Mouse (Mus musculus) gastrocnemius, postnatal 36 days (tissue): Measurements from ENCODE around the gene C2cd5. TPM values are rescaled to one million over a fixed set of nuclear protein-coding genes. Genes with fewer than 3 reads are reported as not detected.

Experiments used
- DNase-seq, 2 experiments: peaks; one replicate each; pipeline ENCODE4 v3.0.0; 2022
- intact Hi-C: fragments of 180-260 bp; cut with DNase I; formaldehyde crosslinking; loops from one replicate; pipeline ENCODE4 v1.15.1; 2025
- total RNA-seq, 2 experiments: library from RNA; stranded (reverse); gene quantifications; 2 replicates each; pipeline ENCODE4 v1.2.3; 2021

The C2cd5 gene
- total RNA-seq, 2 experiments from 2014 or later = 8.5 to 10.5 TPM

DNA sequence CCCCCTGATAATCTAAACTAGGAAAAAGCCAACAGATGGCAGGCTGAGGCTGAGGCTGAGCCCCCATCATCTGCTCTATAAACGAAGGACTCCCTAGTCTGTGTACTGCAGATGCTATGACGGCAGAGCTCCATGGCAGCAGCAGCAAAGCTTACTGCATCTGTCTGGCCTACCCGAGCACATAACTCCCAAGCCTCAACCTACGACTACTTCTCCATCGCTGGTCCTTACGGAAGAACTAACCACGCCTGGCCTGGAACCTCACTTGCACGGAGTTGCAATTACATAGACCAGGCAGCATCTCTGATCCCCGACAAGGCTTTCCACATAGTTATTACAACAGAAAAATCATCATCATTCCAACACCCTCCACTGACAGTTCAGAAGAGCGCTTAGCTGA, 23.5 kb downstream of the C2cd5 start:
- DNase-seq = no peak
- intact Hi-C loops = no loop called here

DNA sequence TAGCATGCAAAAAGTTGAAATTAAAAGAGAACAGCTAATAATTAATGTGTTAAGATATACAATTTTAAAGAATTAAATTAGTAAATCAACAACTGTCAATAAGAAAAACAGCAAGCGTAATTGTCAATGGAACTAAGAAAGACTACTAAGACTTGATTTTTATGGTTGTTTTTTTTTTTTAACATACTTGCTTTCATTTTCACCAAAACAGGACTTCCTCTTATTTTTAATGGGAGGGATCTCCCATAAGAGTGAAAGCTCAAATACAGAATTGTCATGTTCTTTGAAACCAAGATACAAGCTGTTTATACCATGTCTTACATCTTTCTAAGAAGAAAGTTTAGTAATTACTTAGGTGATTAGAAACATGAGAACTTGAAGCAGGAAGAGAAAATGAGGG, 26.0 kb downstream of the C2cd5 start:
- no peak for DNase-seq
- intact Hi-C loops = no loop called here

DNA sequence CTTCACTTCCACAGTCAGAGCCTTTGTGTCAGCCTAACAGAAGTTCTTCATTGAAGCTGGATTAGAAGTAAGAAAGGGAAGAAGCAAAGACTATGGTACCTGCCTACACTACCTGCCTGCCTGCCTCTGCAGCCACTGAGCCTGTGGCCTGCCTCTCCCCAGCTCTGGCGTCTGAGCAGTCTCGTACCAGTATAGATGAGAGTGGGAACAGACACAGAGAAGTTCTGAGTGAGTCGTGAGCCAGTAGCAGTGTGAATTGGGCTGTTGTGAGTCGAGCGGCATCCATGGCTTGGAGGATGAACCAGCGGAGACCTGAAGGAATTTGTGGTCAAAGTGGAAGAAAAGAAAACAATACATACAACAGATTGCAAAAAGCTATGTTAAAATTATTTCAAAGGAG, 26.5 kb downstream of the C2cd5 start:
- DNase-seq = no peak

DNA sequence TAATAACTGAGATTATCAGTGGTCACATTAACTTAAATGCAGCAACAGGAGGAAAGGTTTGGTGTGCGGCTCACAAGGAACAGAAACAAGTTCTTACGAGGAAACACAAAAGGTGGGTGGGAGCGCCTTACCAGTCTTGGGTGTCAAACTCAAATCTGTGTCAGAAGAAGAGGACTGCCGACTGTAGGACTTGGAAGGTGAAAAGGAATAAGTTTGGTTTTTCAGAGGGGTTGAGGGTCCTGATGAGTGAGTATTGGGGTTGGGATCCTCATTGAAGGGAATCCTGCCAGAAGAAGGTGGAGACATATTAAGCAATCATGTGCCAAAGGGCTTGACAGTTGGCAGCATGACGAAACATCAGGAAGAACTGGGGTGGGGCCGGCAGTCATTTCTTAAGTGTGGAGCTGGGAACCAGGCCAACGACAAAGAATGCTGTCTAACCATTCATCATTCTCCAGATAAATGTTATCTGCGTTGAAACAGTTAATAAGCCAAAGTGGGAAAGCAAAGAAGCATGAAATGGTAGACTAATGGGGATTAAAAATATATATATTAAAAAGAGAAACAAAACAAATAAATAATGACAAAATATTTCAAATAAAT, 27.4 kb downstream of the C2cd5 start:
- intact Hi-C loops = no loop called here
- DNase-seq = no peak

More for the DNA sequence above, 26.5 kb downstream of the C2cd5 start:
- intact Hi-C loops = no loop called here

GRCm38 (mm10) chr6:143070736-143071135, 29.2 kb downstream of the C2cd5 start:
- DNase-seq = no peak
- intact Hi-C loops = no loop called here

GRCm38 (mm10) chr6:143070019-143070418, 29.9 kb downstream of the C2cd5 start:
- no peak for DNase-seq
- intact Hi-C loops = no loop called here

DNA sequence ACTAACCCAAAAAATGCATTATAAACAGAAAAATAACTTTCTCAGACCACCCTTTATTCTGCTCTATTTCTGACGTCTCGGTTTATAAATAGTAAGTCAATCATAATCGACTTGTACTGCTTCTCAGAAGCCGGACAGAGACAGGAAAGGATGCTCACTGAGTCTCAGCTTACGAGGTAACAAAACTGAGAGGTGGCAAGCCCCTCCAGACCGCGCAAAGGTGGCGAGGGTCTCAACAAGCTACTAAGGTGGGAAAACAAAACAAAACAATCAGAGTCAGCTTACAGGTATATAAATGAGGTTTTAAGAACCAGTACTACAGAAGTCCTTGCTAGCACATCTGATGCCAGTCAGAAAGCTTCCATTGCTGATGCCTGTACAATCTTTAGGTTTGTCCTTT, 30.3 kb downstream of the C2cd5 start:
- DNase-seq = no peak
- intact Hi-C loops = no loop called here

GRCm38 (mm10) chr6:143068181-143068915, 31.6 kb downstream of the C2cd5 start:
- DNase-seq = no peak
- intact Hi-C loops = no loop called here

GRCm38 (mm10) chr6:143067654-143068053, 32.3 kb downstream of the C2cd5 start:
- no peak for DNase-seq
- intact Hi-C loops = no loop called here

DNA sequence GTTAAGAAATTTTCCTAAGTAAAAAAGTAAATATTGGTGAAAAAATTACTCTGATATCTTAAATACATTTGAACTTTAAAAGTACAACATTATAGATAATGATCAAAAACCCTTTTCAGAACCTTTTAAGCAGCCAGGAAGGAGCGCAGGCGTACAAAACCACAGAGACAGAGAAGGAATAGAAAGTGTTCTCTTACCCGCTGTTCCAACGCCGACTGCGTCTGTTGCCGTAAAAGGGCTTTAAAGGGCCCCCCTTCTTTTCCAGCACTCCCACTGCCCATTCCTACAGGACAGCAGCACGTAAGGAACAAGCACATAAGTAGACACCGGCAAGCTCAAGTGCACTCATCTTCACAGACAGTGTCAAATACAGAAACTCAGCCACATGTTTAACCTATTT, 33.1 kb downstream of the C2cd5 start:
- intact Hi-C loops = no loop called here
- DNase-seq = no peak

GRCm38 (mm10) chr6:143064047-143064446, 35.9 kb downstream of the C2cd5 start:
- no peak for DNase-seq
- intact Hi-C loops = no loop called here

- DNase-seq = no peak
- intact Hi-C loops = no loop called here
Observed at GRCm38 (mm10) chr6:143057601-143058000, 42.3 kb downstream of the C2cd5 start.

DNA sequence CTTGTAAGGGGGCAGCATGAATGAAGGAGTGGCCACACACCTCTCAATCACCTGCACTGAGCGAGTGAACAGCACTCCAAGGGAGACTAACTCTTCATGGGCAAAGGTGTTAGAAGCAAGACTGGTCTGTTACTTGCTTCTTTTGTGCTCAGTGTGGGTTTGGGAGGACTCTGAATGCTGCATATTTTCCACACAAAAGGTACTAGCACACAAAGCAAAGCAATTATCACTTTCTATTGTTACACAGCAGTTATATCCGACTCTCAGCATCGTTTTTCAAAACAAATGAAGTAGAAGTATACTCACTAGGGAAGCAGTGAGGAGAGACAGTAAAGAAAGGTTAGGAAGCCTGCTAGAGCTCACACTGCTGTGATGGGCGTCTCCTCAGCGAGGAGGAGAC, 48.4 kb downstream of the C2cd5 start:
- DNase-seq = no peak
- intact Hi-C loops = no loop called here

- intact Hi-C loops = no loop called here
- no peak for DNase-seq
Observed at GRCm38 (mm10) chr6:143049791-143050555, 50.0 kb downstream of the C2cd5 start.

- intact Hi-C loops = no loop called here
- DNase-seq = no peak
Observed at GRCm38 (mm10) chr6:143049117-143049516, 50.8 kb downstream of the C2cd5 start.

DNA sequence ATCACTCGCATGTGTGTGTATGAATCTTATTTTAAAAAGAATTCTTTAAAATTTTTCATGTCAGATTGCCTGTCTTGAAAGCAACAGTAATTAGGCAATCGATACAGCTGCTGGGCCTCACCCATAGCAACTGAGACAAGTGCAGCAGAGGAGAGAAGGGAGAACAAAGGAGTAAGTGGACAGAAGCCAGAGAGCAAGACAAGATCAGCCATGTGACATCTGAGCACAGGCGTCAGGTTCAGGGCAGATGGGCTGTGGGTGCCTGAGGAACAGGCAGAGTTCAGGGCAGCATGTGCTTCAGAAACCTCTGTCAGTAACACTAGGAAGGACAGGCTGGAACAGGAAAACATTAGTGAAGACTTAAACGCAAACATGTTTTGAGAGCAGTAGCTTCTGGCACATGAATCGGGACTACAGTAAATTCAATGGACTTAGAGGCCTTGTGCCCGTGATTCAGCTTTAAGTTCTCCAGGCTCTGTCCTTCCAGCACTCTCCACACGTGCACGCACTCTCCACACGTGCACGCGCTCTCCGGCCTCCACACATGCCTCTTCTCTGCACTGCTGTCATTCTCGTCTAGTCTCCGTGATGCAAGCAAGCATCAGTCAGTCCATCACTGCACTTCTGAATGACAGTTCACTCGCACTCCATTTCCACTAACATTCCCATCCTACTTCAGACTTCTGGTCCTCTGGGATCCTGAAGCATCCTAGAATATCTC, 52.2 kb downstream of the C2cd5 start:
- no peak for DNase-seq
- intact Hi-C loops = no loop called here

DNA sequence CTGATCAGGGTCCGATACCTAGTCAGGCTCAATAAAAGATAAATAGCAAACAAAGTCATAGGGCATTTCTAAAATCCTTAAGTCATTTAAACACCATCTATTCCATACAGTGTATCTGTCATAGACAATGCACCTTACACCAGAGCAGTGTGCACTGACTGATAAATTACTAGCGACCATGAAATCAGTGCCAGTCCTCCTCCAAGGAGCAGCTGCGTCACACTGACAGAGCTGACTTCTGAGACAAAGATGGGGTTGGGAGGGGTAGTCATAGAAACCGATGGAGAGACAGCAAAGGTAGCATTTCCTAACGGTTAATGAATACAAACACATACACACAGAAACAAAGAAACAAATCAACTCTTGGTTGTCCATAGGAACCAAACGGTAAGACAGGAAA, 58.4 kb downstream of the C2cd5 start:
- no peak for DNase-seq
- intact Hi-C loops = no loop called here

DNA sequence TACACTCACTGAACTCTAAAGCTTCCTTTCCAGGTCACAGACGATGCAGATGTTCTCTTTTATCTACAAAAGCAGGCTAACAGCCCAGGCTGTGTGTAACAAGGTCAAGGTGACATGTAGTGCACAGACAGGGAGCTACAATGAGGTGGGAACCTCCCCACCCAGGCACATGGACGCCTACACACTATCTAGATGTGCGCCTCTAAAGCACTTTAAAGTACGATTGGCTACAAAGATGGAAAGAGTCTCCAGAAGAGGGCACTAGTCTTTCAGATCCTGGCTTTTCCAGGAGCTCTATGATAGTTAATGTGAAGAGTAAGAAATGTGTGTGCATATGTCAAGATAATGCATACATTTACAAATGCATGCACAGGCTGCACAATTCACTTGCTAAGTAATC, 64.7 kb downstream of the C2cd5 start:
- intact Hi-C loops = loop anchor here (2.0 kb wide), 1 partner anchor 142 kb away; no protein-coding TSS in a partner anchor
- DNase-seq = no peak

DNA sequence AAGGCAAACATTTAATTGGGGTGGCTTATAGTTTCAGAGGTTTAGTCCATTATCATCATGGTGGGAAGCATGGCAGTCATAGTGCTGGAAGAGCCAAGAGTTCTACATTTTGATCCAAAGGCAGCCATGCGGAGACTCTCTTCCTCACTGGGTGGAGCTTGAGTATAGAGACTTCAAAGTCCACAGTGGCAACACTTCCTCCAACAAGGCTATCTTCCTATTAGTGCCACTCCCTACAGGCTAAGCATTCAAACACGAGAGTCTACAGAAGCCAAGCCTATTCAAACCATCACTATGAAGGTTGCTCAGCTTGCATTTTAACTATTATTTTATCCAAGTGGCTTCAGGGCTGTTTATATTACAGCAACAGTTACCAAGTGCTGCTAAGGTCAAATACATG, 65.4 kb downstream of the C2cd5 start:
- intact Hi-C loops = loop anchor here (2.0 kb wide), 1 partner anchor 142 kb away; no protein-coding TSS in a partner anchor
- no peak for DNase-seq

GRCm38 (mm10) chr6:143030521-143030920, 69.4 kb downstream of the C2cd5 start:
- no peak for DNase-seq
- intact Hi-C loops = no loop called here

GRCm38 (mm10) chr6:143027896-143028295, 72.0 kb downstream of the C2cd5 start:
- intact Hi-C loops = no loop called here

More at GRCm38 (mm10) chr6:143027896-143028295, 72.0 kb downstream of the C2cd5 start:
- DNase-seq = no peak
